Mouse (Mus musculus) MEL (cell line): ENCODE results near the gene Cyb5r4. TPM values are rescaled to one million over a fixed set of nuclear protein-coding genes. Genes with fewer than 3 reads are reported as not detected.

Experiments
- DNase-seq: peaks from one replicate; pipeline ENCODE4 v3.0.0; 2011; ENCODE audit warnings: low read depth, low spot score
- H3K27ac ChIP-seq: 2 replicates; pipeline ENCODE4 v1.5.1; 2012; ENCODE audit warnings: low read depth, mild to moderate bottlenecking, control low read depth, low read length, moderate library complexity; ENCODE audit not compliant: control insufficient read depth
- H3K27me3 ChIP-seq, 2 experiments: fragments of 150-350 bp in 1 of 2; sonication (generic) in 1 of 2; 2 replicates each; pipeline ENCODE4 v1.6.1; 2012; ENCODE audit warnings: low read length in 2 of 2, mild to moderate bottlenecking in 2 of 2, improper control_type of control experiment in 1 of 2, moderate library complexity in 1 of 2; ENCODE audit not compliant: insufficient read depth in 2 of 2, control insufficient read depth in 1 of 2
- H3K36me3 ChIP-seq, 2 experiments: 2 replicates each; pipeline ENCODE4 v1.6.1; 2012 to 2014; ENCODE audit warnings: low read length in 2 of 2, improper control_type of control experiment in 1 of 2, inconsistent platforms in 1 of 2, mild to moderate bottlenecking in 1 of 2; ENCODE audit not compliant: insufficient read depth in 2 of 2, control insufficient read depth in 1 of 2
- H3K4me1 ChIP-seq, 2 experiments: fragments of 150-350 bp in 1 of 2; sonication (generic) in 1 of 2; 2 replicates each; pipeline ENCODE4 v1.6.1; 2012; ENCODE audit warnings: low read length in 2 of 2, improper control_type of control experiment in 1 of 2, mild to moderate bottlenecking in 1 of 2; ENCODE audit not compliant: insufficient read depth in 2 of 2, control insufficient read depth in 1 of 2
- H3K4me3 ChIP-seq, 2 experiments: fragments of 150-350 bp in 1 of 2; sonication (generic) in 1 of 2; 2 replicates each; pipeline ENCODE4 v1.5.1; 2012; ENCODE audit warnings: low read depth in 2 of 2, low read length in 2 of 2, mild to moderate bottlenecking in 2 of 2, moderate library complexity in 2 of 2, control low read depth in 1 of 2, improper control_type of control experiment in 1 of 2; ENCODE audit not compliant: control insufficient read depth in 1 of 2, insufficient read depth in 1 of 2
- H3K79me2 ChIP-seq: 2 replicates; pipeline ENCODE4 v1.6.1; 2012; ENCODE audit warnings: mild to moderate bottlenecking, low read length, moderate library complexity; ENCODE audit not compliant: control insufficient read depth, poor library complexity, insufficient read depth
- H3K9ac ChIP-seq: 2 replicates; pipeline ENCODE4 v1.6.1; 2012; ENCODE audit warnings: low read depth, mild to moderate bottlenecking, control low read depth, low read length, moderate library complexity; ENCODE audit not compliant: control insufficient read depth, poor library complexity, severe bottlenecking
- H3K9me3 ChIP-seq: fragments of 150-350 bp; sonication (generic); replicated peaks from 2 replicates; pipeline ENCODE4 v1.6.1; 2012; ENCODE audit warnings: mild to moderate bottlenecking, low read length, improper control_type of control experiment, moderate library complexity; ENCODE audit not compliant: insufficient read depth
- CTCF ChIP-seq, 3 experiments: IDR thresholded peaks in 2 of 3; conservative IDR thresholded peaks in 1 of 3; 2 replicates each; pipeline ENCODE4 v1.5.1; 2011 to 2012; ENCODE audit warnings: low read length in 3 of 3, low read depth in 2 of 3, mild to moderate bottlenecking in 2 of 3, improper control_type of control experiment in 1 of 3, inconsistent platforms in 1 of 3, mixed read lengths in 1 of 3, moderate library complexity in 1 of 3; ENCODE audit not compliant: control insufficient read depth in 1 of 3, insufficient read depth in 1 of 3, poor library complexity in 1 of 3, severe bottlenecking in 1 of 3
- EP300 ChIP-seq, 2 experiments: IDR thresholded peaks; 2 replicates each; pipeline ENCODE4 v1.6.1; 2011; ENCODE audit warnings: improper control_type of control experiment in 2 of 2, low read length in 2 of 2, low read depth in 1 of 2, mild to moderate bottlenecking in 1 of 2
- ETS1 ChIP-seq: IDR thresholded peaks from 2 replicates; pipeline ENCODE4 v1.6.1; 2012; ENCODE audit warnings: low read depth, mild to moderate bottlenecking, inconsistent platforms, low read length, improper control_type of control experiment, moderate library complexity
- GATA1 ChIP-seq: IDR thresholded peaks from 2 replicates; pipeline ENCODE4 v1.6.1; 2011; ENCODE audit warnings: low read depth, low read length, improper control_type of control experiment
- MEF2A ChIP-seq: IDR thresholded peaks from 2 replicates; pipeline ENCODE4 v1.6.1; 2014; ENCODE audit warnings: low read depth, mild to moderate bottlenecking, inconsistent platforms, low read length, improper control_type of control experiment; ENCODE audit not compliant: poor library complexity, insufficient replicate concordance, severe bottlenecking; ENCODE audit errors: extremely low read depth
- NELFE ChIP-seq: IDR thresholded peaks from 2 replicates; pipeline ENCODE4 v1.6.1; 2011; ENCODE audit warnings: low read depth, low read length, improper control_type of control experiment
- POLR2A ChIP-seq, 2 experiments: IDR thresholded peaks; 2 replicates each; pipeline ENCODE4 v1.6.1; 2011 to 2012; ENCODE audit warnings: low read length in 2 of 2, mild to moderate bottlenecking in 2 of 2, control low read depth in 1 of 2, improper control_type of control experiment in 1 of 2, low read depth in 1 of 2, moderate library complexity in 1 of 2; ENCODE audit not compliant: control insufficient read depth in 1 of 2, insufficient read depth in 1 of 2, poor library complexity in 1 of 2
- RAD21 ChIP-seq: IDR thresholded peaks from 2 replicates; pipeline ENCODE4 v1.6.1; 2011; ENCODE audit warnings: mild to moderate bottlenecking, low read depth, low read length, improper control_type of control experiment
- TCF12 ChIP-seq: IDR thresholded peaks from 2 replicates; pipeline ENCODE4 v1.6.1; 2014; ENCODE audit warnings: low read depth, mild to moderate bottlenecking, inconsistent platforms, low read length, improper control_type of control experiment, moderate library complexity
- USF2 ChIP-seq, 2 experiments: IDR thresholded peaks; 2 replicates each; pipeline ENCODE4 v1.6.1; 2011 to 2012; ENCODE audit warnings: improper control_type of control experiment in 2 of 2, low read length in 2 of 2, borderline replicate concordance in 1 of 2, inconsistent platforms in 1 of 2, low read depth in 1 of 2, mild to moderate bottlenecking in 1 of 2; ENCODE audit not compliant: insufficient read depth in 1 of 2
- polyA plus RNA-seq, 2 experiments: library from polyadenylated mRNA; stranded (reverse) in 1 of 2; unstranded in 1 of 2; fragments of >175 nt in 1 of 2; fragments of >200 nt in 1 of 2; gene quantifications; 2 replicates each; pipeline versions ENCODE4 v1.2.1 to v1.2.4; 2012; ENCODE audit warnings: low replicate concordance in 2 of 2, low read depth in 1 of 2; ENCODE audit not compliant: insufficient read length in 2 of 2, insufficient read depth in 1 of 2, missing spikeins in 1 of 2
- total RNA-seq: library from RNA; depleted of rRNA; stranded (reverse); fragments of 300-350 nt; gene quantifications from 2 replicates; pipeline ENCODE4 v1.2.3, GENCODE M21; 2012

The Cyb5r4 gene
- total and polyA plus RNA-seq, 3 experiments: 30.3 to 37.2 TPM; not detected in 1

GRCm38 (mm10) chr9:86991758-86992157 is 30.1 kb upstream of the Cyb5r4 start:
- DNase-seq: peak; percentile 43
- TF ChIP-seq RAD21 (no peak), EP300 (IDR thresholded peaks at IDR 0.05; ENCODE audit: low read depth in 1 of 2, low read length in 2 of 2) (0 out of 4 replicates have a peak, but pooled peaks of 1 of the 2 experiments have one; percentile 15), CTCF (IDR thresholded peaks at IDR 0.05 in 2 of 3, conservative IDR thresholded peaks at IDR 0.05 in 1 of 3; ENCODE audit: control insufficient read depth in 1 of 3, insufficient read depth in 1 of 3, low read depth in 2 of 3, low read length in 3 of 3, poor library complexity in 1 of 3, severe bottlenecking in 1 of 3) (no peak), POLR2A (IDR thresholded peaks at IDR 0.05; ENCODE audit: control insufficient read depth in 1 of 2, insufficient read depth in 1 of 2, low read depth in 1 of 2, low read length in 2 of 2, poor library complexity in 1 of 2) (no peak), ETS1 (no peak), GATA1 (peak; percentile 37; the same call in 1 of the 2 replicates)
- no peaks in the 10 kb centered on the region for H3K79me2 ChIP-seq
- H3K4me3 ChIP-seq: no peak overlapping the region
- no peaks in the 10 kb centered on the region for H3K9me3 ChIP-seq
- no peak overlapping the region for H3K27ac ChIP-seq
- peaks cover 0 to 21% of the 10 kb centered on the region in 2 experiments; a peak in 2 of 4 replicates for H3K36me3 ChIP-seq
- H3K27me3 ChIP-seq: no peaks in the 10 kb centered on the region; a peak in 1 of 4 replicates
- peaks cover 9 to 18% of the 10 kb centered on the region in 2 experiments for H3K4me1 ChIP-seq
- H3K9ac ChIP-seq: no peak overlapping the region

- Histone ChIP-seq H3K4me1 (peaks cover 0 to 11% of the 10 kb centered on the region in 2 experiments; a peak in 2 of 4 replicates), H3K27ac (no peak overlapping the region), H3K27me3 (no peaks in the 10 kb centered on the region), H3K36me3 (0 out of 4 replicates have a peak, but pooled peaks cover 0 to 2% of the 10 kb centered on the region in 2 experiments), H3K9ac (no peak overlapping the region), H3K79me2 (no peaks in the 10 kb centered on the region), H3K9me3 (no peaks in the 10 kb centered on the region), H3K4me3 (no peak overlapping the region)
- DNase-seq: no peak
- TF ChIP-seq MEF2A: no peak
- TF ChIP-seq CTCF (IDR thresholded peaks at IDR 0.05 in 2 of 3, conservative IDR thresholded peaks at IDR 0.05 in 1 of 3; ENCODE audit: control insufficient read depth in 1 of 3, insufficient read depth in 1 of 3, low read depth in 2 of 3, low read length in 3 of 3, poor library complexity in 1 of 3, severe bottlenecking in 1 of 3): no peak
- TF ChIP-seq USF2 (IDR thresholded peaks at IDR 0.05; ENCODE audit: borderline replicate concordance in 1 of 2, insufficient read depth in 1 of 2, low read depth in 1 of 2, low read length in 2 of 2): no peak
- TF ChIP-seq GATA1: no peak
These were observed 24.6 kb upstream of the Cyb5r4 start for GRCm38 (mm10) chr9:86997046-86997691.

- Histone ChIP-seq H3K9me3 (no peaks in the 10 kb centered on the region), H3K27me3 (no peaks in the 10 kb centered on the region), H3K79me2 (no peaks in the 10 kb centered on the region), H3K4me3 (no peak overlapping the region), H3K9ac (no peak overlapping the region), H3K36me3 (0 out of 4 replicates have a peak, but pooled peaks cover 0 to 2% of the 10 kb centered on the region in 2 experiments), H3K4me1 (peaks cover 0 to 10% of the 10 kb centered on the region in 2 experiments; a peak in 2 of 4 replicates), H3K27ac (no peak overlapping the region)
- DNase-seq: peak; percentile 46
- no peak for TF ChIP-seq NELFE
- TF ChIP-seq TCF12: no peak
These were observed 21.7 kb upstream of the Cyb5r4 start for GRCm38 (mm10) chr9:86999956-87000582.
